Comparison of ENCODE assay signal across 24 mouse cellular contexts in the genomic region with DNA sequence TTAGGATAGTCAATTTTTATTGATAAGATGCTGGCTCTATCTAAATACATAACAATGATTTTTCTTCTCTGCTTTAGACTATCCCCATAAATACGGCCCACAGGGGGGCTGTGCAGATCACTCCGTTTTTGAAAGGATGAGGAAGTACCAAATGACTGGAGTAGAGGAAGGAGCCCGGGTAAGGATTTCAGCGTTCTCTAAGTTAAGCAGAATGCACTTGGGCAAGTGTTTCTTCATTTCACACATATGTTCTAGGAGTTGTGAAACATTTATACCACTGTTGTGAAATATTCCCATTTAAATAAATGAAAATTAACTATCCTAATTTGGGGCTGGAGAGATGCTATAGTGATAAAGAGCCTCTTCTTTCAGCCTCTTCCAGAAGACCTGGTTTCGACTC.
"Had no signal": no experiment of that assay in that cellular context is flagged by ENCODE, and none has a peak within 500 bp of the region (broad histone marks: within the 10 kb centered on the region; RNA-seq: fewer than 3 reads in every experiment).

No protein-coding gene starts in this region.

- DNase-seq: kidney, adult 2 months; kidney, postnatal 25 days; layer of hippocampus, adult 9-11 months; liver; lung, adult 18-20 months; lung, postnatal 4 days; right cerebral cortex, adult 18-20 months; right cerebral cortex, postnatal 14 days; right cerebral cortex, postnatal 4 days; thymus, adult 2 months; thymus, postnatal 14 days had no signal

- H3K9ac ChIP-seq: limb, embryonic 13.5 days; liver, embryonic 12.5 days; liver, embryonic 15.5 days; midbrain, embryonic 13.5 days; neural tube, embryonic 12.5 days; neural tube, embryonic 15.5 days had no signal

- H3K4me2 ChIP-seq: limb, embryonic 13.5 days; liver, embryonic 12.5 days; liver, embryonic 15.5 days; midbrain, embryonic 13.5 days; neural tube, embryonic 12.5 days; neural tube, embryonic 15.5 days had no signal

- H3K9me3 ChIP-seq: limb, embryonic 10.5 days; limb, embryonic 13.5 days; liver, embryonic 12.5 days; liver, embryonic 15.5 days; megakaryocyte, embryonic 14.5 days; midbrain, embryonic 10.5 days; midbrain, embryonic 13.5 days; neural tube, embryonic 12.5 days; neural tube, embryonic 15.5 days had no signal

- H3K36me3 ChIP-seq: neural tube, embryonic 12.5 days; neural tube, embryonic 15.5 days had no signal

- H3K4me3 ChIP-seq: layer of hippocampus, adult 2 months; limb, embryonic 10.5 days; limb, embryonic 13.5 days; liver, embryonic 12.5 days; liver, embryonic 15.5 days; megakaryocyte, embryonic 14.5 days; midbrain, embryonic 10.5 days; midbrain, embryonic 13.5 days; neural tube, embryonic 12.5 days; neural tube, embryonic 15.5 days had no signal

- H3K4me1 ChIP-seq: limb, embryonic 10.5 days; limb, embryonic 13.5 days; midbrain, embryonic 10.5 days; midbrain, embryonic 13.5 days; neural tube, embryonic 12.5 days; neural tube, embryonic 15.5 days had no signal

- H3K27me3 ChIP-seq: limb, embryonic 13.5 days; liver, embryonic 12.5 days; liver, embryonic 15.5 days; megakaryocyte, embryonic 14.5 days; midbrain, embryonic 13.5 days; neural tube, embryonic 12.5 days; neural tube, embryonic 15.5 days had no signal

- ATAC-seq: intestine, postnatal 0 days; liver, embryonic 12.5 days; midbrain, embryonic 13.5 days had no signal

- H3K27ac ChIP-seq: kidney, postnatal 0 days; layer of hippocampus, adult 2 months; limb, embryonic 10.5 days; limb, embryonic 13.5 days; liver, embryonic 12.5 days; liver, embryonic 15.5 days; midbrain, embryonic 10.5 days; midbrain, embryonic 13.5 days; neural tube, embryonic 12.5 days; neural tube, embryonic 15.5 days; stomach, postnatal 0 days had no signal
